Mouse (Mus musculus) intestine, embryonic 14.5 days (tissue): ENCODE measurements around the gene Cbarp. TPM values are rescaled to one million over a fixed set of nuclear protein-coding genes. Genes with fewer than 3 reads are reported as not detected.

Source experiments
- ATAC-seq: fragments of 200-750 bp; cut with Nextera tagmentation; replicated peaks from 2 replicates; pipeline ENCODE4 v1.8.0; 2017; ENCODE audit warnings: low read depth, moderate number of reproducible peaks, moderate TSS enrichment, moderate library complexity; ENCODE audit not compliant: low FRiP score, low TSS enrichment
- DNase-seq: peaks from one replicate; pipeline ENCODE4 v3.0.0-alpha.2; 2018; ENCODE audit warnings: low spot score
- H3K27ac ChIP-seq: fragments of 300-500 bp; sonication (generic); 2 replicates; pipeline ENCODE4 v1.5.1; 2014; ENCODE audit warnings: low read depth, mild to moderate bottlenecking, control low read depth
- H3K27me3 ChIP-seq: fragments of 300-500 bp; sonication (generic); replicated peaks from 2 replicates; pipeline ENCODE4 v1.6.1; 2014; ENCODE audit warnings: low read length, control low read depth; ENCODE audit not compliant: control insufficient read depth, insufficient read depth
- H3K36me3 ChIP-seq: fragments of 300-500 bp; sonication (generic); 2 replicates; pipeline ENCODE4 v1.6.1; 2014; ENCODE audit warnings: low read length, control low read depth; ENCODE audit not compliant: control insufficient read depth, insufficient read depth
- H3K4me1 ChIP-seq: fragments of 300-500 bp; sonication (generic); replicated peaks from 2 replicates; pipeline ENCODE4 v1.6.1; 2014; ENCODE audit warnings: low read length, control low read depth, mixed read lengths; ENCODE audit not compliant: control insufficient read depth, insufficient read depth
- H3K4me2 ChIP-seq: fragments of 300-500 bp; sonication (generic); 2 replicates; pipeline ENCODE4 v1.6.1; 2014; ENCODE audit warnings: low read length
- H3K4me3 ChIP-seq: fragments of 300-500 bp; sonication (generic); 2 replicates; pipeline ENCODE4 v1.5.1; 2014; ENCODE audit warnings: low read depth, low read length, control low read depth, mixed read lengths
- H3K9ac ChIP-seq: fragments of 300-500 bp; sonication (generic); 2 replicates; pipeline ENCODE4 v1.6.1; 2014; ENCODE audit warnings: mild to moderate bottlenecking, low read length
- H3K9me3 ChIP-seq: fragments of 300-500 bp; sonication (generic); 2 replicates; pipeline ENCODE4 v1.6.1; 2016; ENCODE audit warnings: low read length, control low read depth; ENCODE audit not compliant: control insufficient read depth
- WGBS: fragments of 180-500 bp; shearing (Covaris S2); extraction: QIAGEN DNeasy Blood & Tissue Kit; methylation state at CpG from one replicate; pipeline ENCODE4 v1.1.7; 2014; 5-methylcytosine and 5-hydroxymethylcytosine counted together
- polyA plus RNA-seq: library from polyadenylated mRNA; unstranded; fragments of >200 nt; fragmentation: Nextera tagmentation; extraction: Ambion mirVana; gene quantifications from 2 replicates; pipeline ENCODE4 v1.2.1, GENCODE M21; 2014

Cbarp gene
- polyA plus RNA-seq, 1 experiment from 2014 or later = 8.5 TPM

GRCm38 (mm10) chr10:80120146-80120545 is 20.5 kb downstream of the Cbarp start:
- no peaks in the 10 kb centered on the region for H3K9me3 ChIP-seq
- 84% methylated on average over 2 of the region's 2 CpGs for WGBS

GRCm38 (mm10) chr10:80118552-80118951 is 22.1 kb downstream of the Cbarp start:
- H3K27ac ChIP-seq = no peak overlapping the region
- H3K27me3 ChIP-seq = no peaks in the 10 kb centered on the region
- no peaks in the 10 kb centered on the region for H3K9me3 ChIP-seq
- DNase-seq = no peak
- WGBS = 76% methylated on average over 6 of the region's 6 CpGs
- H3K9ac ChIP-seq = no peak overlapping the region; the same call in 1 of the 2 replicates
- H3K36me3 ChIP-seq = peaks cover 29% of the 10 kb centered on the region
- H3K4me2 ChIP-seq = peak overlapping the region; percentile 70
- no peak overlapping the region for H3K4me3 ChIP-seq
- peaks cover 21% of the 10 kb centered on the region for H3K4me1 ChIP-seq
- no peak for ATAC-seq

More at GRCm38 (mm10) chr10:80120146-80120545, 20.5 kb downstream of the Cbarp start:
- H3K4me1 ChIP-seq = peaks cover 21% of the 10 kb centered on the region
- no peak overlapping the region for H3K27ac ChIP-seq
- no peak overlapping the region for H3K4me3 ChIP-seq
- DNase-seq (no peak), ATAC-seq (no peak)
- H3K4me2 ChIP-seq = no peak overlapping the region
- no peaks in the 10 kb centered on the region for H3K27me3 ChIP-seq
- peaks cover 37% of the 10 kb centered on the region for H3K36me3 ChIP-seq
- no peak overlapping the region for H3K9ac ChIP-seq

- H3K9me3 ChIP-seq = no peaks in the 10 kb centered on the region
- peaks cover 29% of the 10 kb centered on the region for H3K36me3 ChIP-seq
- H3K27me3 ChIP-seq = no peaks in the 10 kb centered on the region
- H3K4me2 ChIP-seq = peak overlapping the region; percentile 70
- DNase-seq (no peak), ATAC-seq (no peak)
- H3K9ac ChIP-seq = peak overlapping the region; percentile 84
- H3K27ac ChIP-seq = no peak overlapping the region
- H3K4me1 ChIP-seq = peaks cover 21% of the 10 kb centered on the region
- H3K4me3 ChIP-seq = peak overlapping the region; percentile 95
- WGBS = 55% methylated on average over 1 of the region's 1 CpGs
Observed at GRCm38 (mm10) chr10:80117736-80118135, 22.9 kb downstream of the Cbarp start.

- Histone ChIP-seq H3K4me2 (peak overlapping the region; percentile 70), H3K4me1 (peaks cover 21% of the 10 kb centered on the region), H3K27me3 (no peaks in the 10 kb centered on the region), H3K9ac (peak overlapping the region; percentile 84), H3K4me3 (peak overlapping the region; percentile 95), H3K9me3 (no peaks in the 10 kb centered on the region), H3K36me3 (peaks cover 29% of the 10 kb centered on the region), H3K27ac (no peak overlapping the region)
- DNase-seq (peak; percentile 69), ATAC-seq (no peak)
- 4% methylated on average over 30 of the region's 30 CpGs for WGBS
Observed at GRCm38 (mm10) chr10:80116927-80117691, 23.5 kb downstream of the Cbarp start.

- H3K9me3 ChIP-seq = no peaks in the 10 kb centered on the region
- H3K36me3 ChIP-seq = peaks cover 23% of the 10 kb centered on the region
- H3K4me1 ChIP-seq = peaks cover 21% of the 10 kb centered on the region
- peak; percentile 68 for DNase-seq
- peak overlapping the region; percentile 70 for H3K4me2 ChIP-seq
- peak overlapping the region; percentile 74; the same call in 1 of the 2 replicates for H3K27ac ChIP-seq
- under 1% methylated on average over 27 of the region's 27 CpGs for WGBS
- no peaks in the 10 kb centered on the region for H3K27me3 ChIP-seq
- ATAC-seq = no peak
- peak overlapping the region; percentile 84 for H3K9ac ChIP-seq
- peak overlapping the region; percentile 95 for H3K4me3 ChIP-seq
Observed at GRCm38 (mm10) chr10:80116563-80116926, 24.1 kb downstream of the Cbarp start.

GRCm38 (mm10) chr10:80115944-80116335 is 24.7 kb downstream of the Cbarp start:
- peaks cover 19% of the 10 kb centered on the region for H3K36me3 ChIP-seq
- peak overlapping the region; percentile 70 for H3K4me2 ChIP-seq
- no peak for ATAC-seq
- H3K9ac ChIP-seq = peak overlapping the region; percentile 84
- under 1% methylated on average over 53 of the region's 63 CpGs for WGBS
- no peaks in the 10 kb centered on the region for H3K27me3 ChIP-seq
- peak overlapping the region; percentile 95 for H3K4me3 ChIP-seq
- peak overlapping the region; percentile 74 for H3K27ac ChIP-seq
- peaks cover 21% of the 10 kb centered on the region for H3K4me1 ChIP-seq
- no peaks in the 10 kb centered on the region for H3K9me3 ChIP-seq
- no peak for DNase-seq

- H3K4me3 ChIP-seq = peak within 1 kb of the TSS; percentile 95
- WGBS = under 1% methylated on average over 70 of the region's 70 CpGs
- peak within 1 kb of the TSS; percentile 84 for H3K9ac ChIP-seq
- DNase-seq (peak; percentile 97), ATAC-seq (peak; percentile 97)
- peak within 1 kb of the TSS; percentile 85 for H3K27ac ChIP-seq
- peak within 1 kb of the TSS; percentile 70 for H3K4me2 ChIP-seq
- no peaks in the 10 kb centered on the region for H3K9me3 ChIP-seq
- H3K4me1 ChIP-seq = peaks cover 21% of the 10 kb centered on the region
- peaks cover 14% of the 10 kb centered on the region for H3K36me3 ChIP-seq
- no peaks in the 10 kb centered on the region for H3K27me3 ChIP-seq
Observed at GRCm38 (mm10) chr10:80115290-80115943, 25.2 kb downstream of the Cbarp start, which contains the start of gene Stk11. Gene Stk11 (plus strand): TSS chr10:80115803.

- DNase-seq (peak; percentile 97), ATAC-seq (peak; percentile 61)
- peak overlapping the region; percentile 68 for H3K4me2 ChIP-seq
- H3K36me3 ChIP-seq = peaks cover 13% of the 10 kb centered on the region; the same call in 1 of the 2 replicates
- H3K4me3 ChIP-seq = peak overlapping the region; percentile 95
- peak overlapping the region; percentile 55 for H3K9ac ChIP-seq
- H3K27ac ChIP-seq = peak overlapping the region; percentile 85
- peaks cover 21% of the 10 kb centered on the region for H3K4me1 ChIP-seq
- 2% methylated on average over 27 of the region's 27 CpGs for WGBS
- H3K27me3 ChIP-seq = no peaks in the 10 kb centered on the region
- H3K9me3 ChIP-seq = no peaks in the 10 kb centered on the region
Observed at GRCm38 (mm10) chr10:80114341-80115284, 26.0 kb downstream of the Cbarp start.
